Mouse (Mus musculus): ENCODE measurements around the gene Man2a1. TPM values are rescaled to one million over a fixed set of nuclear protein-coding genes. Genes with fewer than 3 reads are reported as not detected.

Man2a1 gene
- polyA plus RNA-seq, 1 experiment from 2014 or later: 10.7 TPM

GRCm38 (mm10) chr17:64643644-64644043, 43.1 kb downstream of the Man2a1 start:
- peak; percentile 34 for ATAC-seq (ENCODE audit: low FRiP score, low read depth)
- peaks cover 17% of the 10 kb centered on the region for H3K36me3 ChIP-seq
- no peaks in the 10 kb centered on the region for H3K9me3 ChIP-seq
- peak overlapping the region; percentile 45; the same call in 1 of the 2 replicates for H3K9ac ChIP-seq
- H3K4me2 ChIP-seq (replicated peaks): 0 out of 2 replicates have a peak overlapping the region, but pooled peaks have one; percentile 7
- H3K4me3 ChIP-seq: no peak overlapping the region
- peaks cover 39% of the 10 kb centered on the region for H3K4me1 ChIP-seq
- peak overlapping the region; percentile 52 for H3K27ac ChIP-seq
- H3K27me3 ChIP-seq: no peaks in the 10 kb centered on the region
- WGBS: 26% methylated on average over 7 of the region's 7 CpGs

DNA sequence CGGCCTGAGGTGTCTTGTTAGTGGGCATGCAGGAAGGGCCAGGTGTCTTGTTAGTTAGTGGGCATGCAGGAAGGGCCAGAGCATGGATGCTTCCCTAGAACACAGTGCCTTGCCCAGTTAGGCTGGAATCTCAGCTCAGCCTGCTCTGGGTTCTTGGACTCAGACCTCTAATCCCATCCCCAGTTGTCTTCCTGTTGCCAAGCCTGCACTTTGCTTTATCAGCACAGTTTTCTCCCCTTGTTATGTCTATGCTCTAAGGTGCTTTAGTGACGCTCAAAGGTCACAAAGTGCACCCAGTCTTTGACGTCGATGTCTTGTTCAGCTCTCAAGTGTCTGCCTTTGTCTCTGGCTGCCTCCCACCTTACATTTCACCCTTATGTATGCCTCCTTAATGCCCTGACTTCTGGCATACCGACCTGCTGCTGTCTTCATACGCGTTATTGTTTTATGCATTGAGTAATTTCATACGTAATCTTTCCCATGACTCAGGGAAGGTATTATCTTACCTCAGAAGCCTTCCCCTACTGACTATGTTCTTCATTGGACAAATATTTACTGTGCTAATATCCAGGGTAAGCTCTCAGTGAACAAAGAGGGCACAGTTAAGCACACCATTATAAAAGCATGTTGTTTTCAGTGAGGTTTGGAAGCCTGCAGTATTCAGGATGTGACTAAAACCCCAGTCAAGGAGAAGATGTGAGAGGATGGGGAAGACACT, 44.5 kb downstream of the Man2a1 start:
- ATAC-seq (ENCODE audit: low FRiP score, low read depth): no peak
- H3K27ac ChIP-seq: peak overlapping the region; percentile 49; the same call in 1 of the 2 replicates

DNA sequence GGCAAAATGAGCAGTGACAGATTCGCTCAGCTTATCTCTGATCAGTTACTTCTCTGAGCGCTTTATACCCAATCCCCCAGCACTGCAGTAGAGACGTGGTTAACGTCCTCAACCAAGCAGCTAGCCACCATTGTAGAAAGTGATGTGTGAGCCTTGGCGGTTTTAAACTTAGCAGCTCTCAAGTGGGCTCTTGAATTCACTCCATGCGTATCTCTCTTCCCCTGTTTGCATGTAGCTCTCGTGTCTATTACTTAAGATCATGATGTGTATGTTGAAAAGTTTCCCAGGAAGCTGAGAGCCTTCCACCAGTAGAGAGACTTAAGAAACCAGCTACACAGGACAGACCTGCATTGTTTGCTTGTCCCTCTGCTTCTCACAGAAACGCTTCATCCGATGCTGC, 46.9 kb downstream of the Man2a1 start:
- no peak overlapping the region for H3K4me2 ChIP-seq (replicated peaks)
- no peak overlapping the region for H3K9ac ChIP-seq
- no peak overlapping the region for H3K4me3 ChIP-seq
- WGBS: 86% methylated on average over 9 of the region's 9 CpGs
- no peak for ATAC-seq (ENCODE audit: low FRiP score, low read depth)
- peaks cover 27% of the 10 kb centered on the region for H3K4me1 ChIP-seq
- H3K36me3 ChIP-seq: peaks cover 16% of the 10 kb centered on the region
- H3K9me3 ChIP-seq: peaks cover 3% of the 10 kb centered on the region; the same call in 1 of the 2 replicates
- no peaks in the 10 kb centered on the region for H3K27me3 ChIP-seq
- no peak overlapping the region for H3K27ac ChIP-seq

More for the DNA sequence above, 44.5 kb downstream of the Man2a1 start:
- no peak overlapping the region for H3K4me3 ChIP-seq
- H3K9ac ChIP-seq: no peak overlapping the region
- no peaks in the 10 kb centered on the region for H3K9me3 ChIP-seq
- H3K36me3 ChIP-seq: peaks cover 5% of the 10 kb centered on the region
- H3K4me1 ChIP-seq: peaks cover 39% of the 10 kb centered on the region
- no peaks in the 10 kb centered on the region for H3K27me3 ChIP-seq
- WGBS: 79% methylated on average over 8 of the region's 8 CpGs
- H3K4me2 ChIP-seq (replicated peaks): no peak overlapping the region

GRCm38 (mm10) chr17:64650702-64651101, 50.2 kb downstream of the Man2a1 start:
- 62% methylated on average over 9 of the region's 9 CpGs for WGBS
- Histone ChIP-seq H3K4me3 (no peak overlapping the region), H3K27me3 (no peaks in the 10 kb centered on the region), H3K9me3 (peaks cover 5% of the 10 kb centered on the region; the same call in 1 of the 2 replicates), H3K36me3 (peaks cover 40% of the 10 kb centered on the region), H3K4me2 (replicated peaks) (no peak overlapping the region), H3K9ac (no peak overlapping the region), H3K27ac (no peak overlapping the region), H3K4me1 (no peaks in the 10 kb centered on the region)
- ATAC-seq (ENCODE audit: low FRiP score, low read depth): no peak

GRCm38 (mm10) chr17:64653621-64654020, 53.1 kb downstream of the Man2a1 start:
- H3K4me3 ChIP-seq: no peak overlapping the region
- H3K4me1 ChIP-seq: no peaks in the 10 kb centered on the region
- WGBS: 100% methylated on average over 2 of the region's 2 CpGs
- H3K27me3 ChIP-seq: no peaks in the 10 kb centered on the region
- H3K27ac ChIP-seq: no peak overlapping the region
- no peak overlapping the region for H3K4me2 ChIP-seq (replicated peaks)
- peaks cover 43% of the 10 kb centered on the region for H3K36me3 ChIP-seq
- ATAC-seq (ENCODE audit: low FRiP score, low read depth): no peak
- peaks cover 5% of the 10 kb centered on the region; the same call in 1 of the 2 replicates for H3K9me3 ChIP-seq
- H3K9ac ChIP-seq: no peak overlapping the region

GRCm38 (mm10) chr17:64659682-64660081, 59.1 kb downstream of the Man2a1 start:
- Histone ChIP-seq H3K9me3 (no peaks in the 10 kb centered on the region), H3K4me3 (no peak overlapping the region), H3K27me3 (no peaks in the 10 kb centered on the region), H3K4me1 (no peaks in the 10 kb centered on the region), H3K36me3 (peaks cover 30% of the 10 kb centered on the region), H3K9ac (no peak overlapping the region), H3K27ac (no peak overlapping the region), H3K4me2 (replicated peaks) (no peak overlapping the region)
- 90% methylated on average over 4 of the region's 4 CpGs for WGBS
- no peak for ATAC-seq (ENCODE audit: low FRiP score, low read depth)

DNA sequence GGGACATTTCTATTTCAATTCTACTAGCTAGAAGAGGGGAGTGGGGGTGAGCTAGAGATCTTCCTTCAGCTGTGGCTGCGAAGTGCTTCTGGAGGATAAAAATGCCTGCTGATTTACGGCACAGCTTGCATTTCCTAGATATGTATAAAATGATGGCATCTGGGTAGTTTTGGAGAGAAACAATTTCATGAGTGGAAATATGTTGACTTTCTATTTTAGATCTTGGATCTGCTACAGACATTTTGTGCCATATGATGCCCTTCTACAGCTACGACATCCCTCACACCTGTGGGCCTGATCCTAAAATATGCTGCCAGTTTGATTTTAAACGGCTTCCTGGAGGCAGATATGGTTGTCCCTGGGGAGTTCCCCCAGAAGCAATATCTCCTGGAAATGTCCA, 66.0 kb downstream of the Man2a1 start:
- no peak for ATAC-seq (ENCODE audit: low FRiP score, low read depth)
- no peak overlapping the region for H3K4me3 ChIP-seq
- no peaks in the 10 kb centered on the region for H3K27me3 ChIP-seq
- no peak overlapping the region for H3K27ac ChIP-seq
- 81% methylated on average over 4 of the region's 4 CpGs for WGBS
- no peaks in the 10 kb centered on the region; the same call in 1 of the 2 replicates for H3K9me3 ChIP-seq
- H3K9ac ChIP-seq: no peak overlapping the region
- H3K4me1 ChIP-seq: no peaks in the 10 kb centered on the region
- no peak overlapping the region for H3K4me2 ChIP-seq (replicated peaks)
- peaks cover 32% of the 10 kb centered on the region for H3K36me3 ChIP-seq

GRCm38 (mm10) chr17:64668504-64668903, 68.0 kb downstream of the Man2a1 start:
- no peak for ATAC-seq (ENCODE audit: low FRiP score, low read depth)
- Histone ChIP-seq H3K9ac (no peak overlapping the region), H3K4me2 (replicated peaks) (no peak overlapping the region), H3K4me1 (no peaks in the 10 kb centered on the region), H3K9me3 (no peaks in the 10 kb centered on the region; the same call in 1 of the 2 replicates), H3K36me3 (peaks cover 44% of the 10 kb centered on the region), H3K4me3 (no peak overlapping the region), H3K27ac (no peak overlapping the region), H3K27me3 (no peaks in the 10 kb centered on the region)
- 80% methylated on average over 5 of the region's 5 CpGs for WGBS

DNA sequence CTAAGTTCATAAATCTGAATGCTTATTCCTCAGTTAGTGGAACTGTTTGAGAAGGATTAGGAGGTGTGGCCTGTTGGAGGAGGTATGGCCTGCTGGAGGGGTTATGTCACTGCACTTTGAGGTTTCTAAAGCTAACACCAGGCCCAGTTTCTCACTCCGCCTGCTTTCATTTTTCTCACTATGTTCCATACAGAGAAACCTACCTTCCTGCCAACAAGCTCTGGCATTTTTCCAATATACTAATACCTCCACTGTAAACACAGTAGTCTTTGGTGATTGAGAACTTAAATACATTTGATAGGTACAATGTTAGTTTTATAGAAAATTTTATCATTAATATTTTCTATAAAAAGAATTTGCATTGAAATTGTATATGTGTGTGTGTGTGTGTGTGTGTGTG, 73.9 kb downstream of the Man2a1 start:
- no peak overlapping the region for H3K4me3 ChIP-seq
- ATAC-seq (ENCODE audit: low FRiP score, low read depth): no peak
- H3K9ac ChIP-seq: no peak overlapping the region
- peaks cover 6% of the 10 kb centered on the region for H3K4me1 ChIP-seq
- no peak overlapping the region for H3K4me2 ChIP-seq (replicated peaks)
- H3K36me3 ChIP-seq: peaks cover 56% of the 10 kb centered on the region
- H3K27ac ChIP-seq: no peak overlapping the region
- H3K9me3 ChIP-seq: peaks cover 8% of the 10 kb centered on the region
- 87% methylated on average over 1 of the region's 1 CpGs for WGBS
- H3K27me3 ChIP-seq: no peaks in the 10 kb centered on the region

DNA sequence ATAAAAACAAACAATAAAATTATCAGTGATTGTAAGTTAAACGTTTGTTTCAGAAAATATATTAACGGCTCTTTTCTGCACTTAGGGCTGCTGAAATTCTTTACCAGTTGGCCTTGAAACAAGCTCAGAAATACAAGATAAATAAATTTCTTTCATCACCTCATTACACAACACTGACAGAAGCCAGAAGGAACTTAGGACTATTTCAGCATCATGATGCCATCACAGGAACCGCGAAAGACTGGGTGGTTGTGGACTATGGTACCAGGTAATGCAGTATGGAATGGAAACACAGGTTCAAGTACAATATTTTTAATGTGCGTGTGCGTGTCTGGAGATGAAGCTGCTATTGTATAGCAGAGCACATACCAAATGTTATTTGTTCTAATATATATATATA, 74.4 kb downstream of the Man2a1 start:
- H3K27me3 ChIP-seq: no peaks in the 10 kb centered on the region
- H3K36me3 ChIP-seq: peaks cover 50% of the 10 kb centered on the region
- H3K4me3 ChIP-seq: no peak overlapping the region
- peaks cover 8% of the 10 kb centered on the region for H3K9me3 ChIP-seq
- H3K4me1 ChIP-seq: peaks cover 6% of the 10 kb centered on the region
- WGBS: 88% methylated on average over 6 of the region's 6 CpGs
- no peak overlapping the region for H3K4me2 ChIP-seq (replicated peaks)
- no peak for ATAC-seq (ENCODE audit: low FRiP score, low read depth)
- H3K9ac ChIP-seq: no peak overlapping the region
- no peak overlapping the region for H3K27ac ChIP-seq

GRCm38 (mm10) chr17:64676735-64677469, 76.4 kb downstream of the Man2a1 start:
- H3K9me3 ChIP-seq: peaks cover 8% of the 10 kb centered on the region

DNA sequence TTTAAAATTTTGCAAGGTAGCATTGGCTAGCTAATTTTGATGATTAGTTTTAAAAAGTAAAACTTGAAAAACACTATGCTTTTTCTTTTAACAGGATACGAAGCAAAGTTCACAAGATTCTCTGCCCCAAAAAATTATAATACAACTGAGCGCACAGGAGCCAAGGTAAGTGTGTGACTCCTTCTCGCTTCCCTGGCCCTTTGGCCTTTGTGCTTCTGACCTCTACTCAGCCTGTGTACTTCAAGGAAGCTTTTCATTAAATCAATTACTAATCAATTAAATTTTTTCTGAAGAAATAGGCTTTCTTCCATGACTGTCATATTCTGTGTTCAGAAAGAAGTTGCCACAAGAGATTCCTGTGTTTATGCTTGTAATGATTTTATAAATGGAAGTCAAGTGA, 80.9 kb downstream of the Man2a1 start:
- WGBS: 88% methylated on average over 3 of the region's 3 CpGs
- H3K4me2 ChIP-seq (replicated peaks): no peak overlapping the region
- H3K27me3 ChIP-seq: no peaks in the 10 kb centered on the region
- peaks cover 12% of the 10 kb centered on the region for H3K4me1 ChIP-seq
- peaks cover 23% of the 10 kb centered on the region for H3K36me3 ChIP-seq
- H3K27ac ChIP-seq: no peak overlapping the region
- no peak overlapping the region for H3K4me3 ChIP-seq
- H3K9ac ChIP-seq: no peak overlapping the region
- H3K9me3 ChIP-seq: no peaks in the 10 kb centered on the region
- no peak for ATAC-seq (ENCODE audit: low FRiP score, low read depth)

More at GRCm38 (mm10) chr17:64676735-64677469, 76.4 kb downstream of the Man2a1 start:
- Histone ChIP-seq H3K27ac (no peak overlapping the region), H3K4me3 (no peak overlapping the region), H3K4me1 (peaks cover 6% of the 10 kb centered on the region), H3K9ac (no peak overlapping the region), H3K36me3 (peaks cover 38% of the 10 kb centered on the region), H3K27me3 (no peaks in the 10 kb centered on the region), H3K4me2 (replicated peaks) (no peak overlapping the region)
- WGBS: 67% methylated on average over 10 of the region's 10 CpGs
- ATAC-seq (ENCODE audit: low FRiP score, low read depth): no peak
